Mouse (Mus musculus) bone marrow, adult 2 months (tissue): ENCODE results near the gene Rps6ka1. TPM values are rescaled to one million over a fixed set of nuclear protein-coding genes. Genes with fewer than 3 reads are reported as not detected.
"Not testable (repeated sequence)": the region's sequence is repeated elsewhere in the genome, so short reads cannot be mapped to it uniquely, and the experiment has no call there.

Experiments
- H3K27ac ChIP-seq: fragments of 200-500 bp; 2 replicates; pipeline ENCODE4 v1.5.1; 2012; ENCODE audit warnings: low read depth, mild to moderate bottlenecking, control low read depth, inconsistent platforms, low read length; ENCODE audit not compliant: control insufficient read depth, poor library complexity, insufficient read depth
- H3K4me1 ChIP-seq: fragments of 200-500 bp; 2 replicates; pipeline ENCODE4 v1.6.1; 2011; ENCODE audit warnings: low read length; ENCODE audit not compliant: control insufficient read depth, insufficient read depth
- H3K4me3 ChIP-seq: fragments of 200-500 bp; replicated peaks from 2 replicates; pipeline ENCODE3; 2011; ENCODE audit warnings: mild to moderate bottlenecking, low read depth, low read length, control low read depth; ENCODE audit not compliant: control insufficient read depth
- CTCF ChIP-seq: fragments of 200-500 bp; IDR thresholded peaks from 2 replicates; pipeline ENCODE4 v1.5.1; 2011; ENCODE audit warnings: low read length, control low read depth; ENCODE audit not compliant: control insufficient read depth, insufficient read depth
- POLR2A ChIP-seq: fragments of 200-500 bp; IDR thresholded peaks from 2 replicates; pipeline ENCODE4 v1.6.1; 2011; ENCODE audit warnings: low read depth, mild to moderate bottlenecking, control low read depth, low read length, borderline replicate concordance; ENCODE audit not compliant: control insufficient read depth
- WGBS: fragments of 180-500 bp; shearing (Covaris S2); methylation state at CpG from one replicate; pipeline ENCODE4 v1.1.7; 2018; 5-methylcytosine and 5-hydroxymethylcytosine counted together
- polyA plus RNA-seq: library from polyadenylated mRNA; stranded (reverse); fragments of >200 nt; gene quantifications from 2 replicates; pipeline ENCODE4 v1.2.4, GENCODE M21; 2011; ENCODE audit warnings: low replicate concordance; ENCODE audit not compliant: missing spikeins, insufficient read depth, insufficient read length

The Rps6ka1 gene
- polyA plus RNA-seq, 1 experiment: 79.3 TPM

GRCm38 (mm10) chr4:133842992-133843737 is 44.4 kb downstream of the Rps6ka1 start:
- H3K27ac ChIP-seq: peak overlapping the region; percentile 82
- peak overlapping the region; percentile 28 for H3K4me3 ChIP-seq
- no peak for TF ChIP-seq POLR2A
- no peak for TF ChIP-seq CTCF
- H3K4me1 ChIP-seq: peaks cover 7% of the 10 kb centered on the region
- WGBS: 26% methylated on average over 10 of the region's 10 CpGs

- not testable (repeated sequence) for H3K4me1 ChIP-seq, H3K4me3 ChIP-seq
- peak overlapping the region; percentile 42 for H3K27ac ChIP-seq
- 39% methylated on average over 7 of the region's 7 CpGs for WGBS
Observed at GRCm38 (mm10) chr4:133841756-133842483, 45.7 kb downstream of the Rps6ka1 start.

- TF ChIP-seq POLR2A (no peak), CTCF (no peak)
- peak overlapping the region; percentile 72 for H3K27ac ChIP-seq
- H3K4me3 ChIP-seq: no peak overlapping the region
- 7% methylated on average over 9 of the region's 9 CpGs for WGBS
- peaks cover 7% of the 10 kb centered on the region for H3K4me1 ChIP-seq
Observed at GRCm38 (mm10) chr4:133841035-133841434, 46.6 kb downstream of the Rps6ka1 start.

GRCm38 (mm10) chr4:133840501-133840900 is 47.1 kb downstream of the Rps6ka1 start:
- Histone ChIP-seq H3K4me3 (no peak overlapping the region), H3K27ac (peak overlapping the region; percentile 72), H3K4me1 (peaks cover 7% of the 10 kb centered on the region)
- WGBS: 43% methylated on average over 7 of the region's 7 CpGs
- TF ChIP-seq CTCF (peak; percentile 46; the same call in 1 of the 2 replicates), POLR2A (no peak)

- Histone ChIP-seq H3K4me3 (no peak overlapping the region), H3K27ac (no peak overlapping the region), H3K4me1 (peaks cover 5% of the 10 kb centered on the region)
- 65% methylated on average over 4 of the region's 4 CpGs for WGBS
- TF ChIP-seq CTCF (peak; percentile 68), POLR2A (no peak)
Observed at GRCm38 (mm10) chr4:133839385-133839826, 48.2 kb downstream of the Rps6ka1 start.

GRCm38 (mm10) chr4:133836575-133836974 is 51.0 kb downstream of the Rps6ka1 start:
- WGBS: 41% methylated on average over 10 of the region's 10 CpGs
- H3K27ac ChIP-seq: no peak overlapping the region
- TF ChIP-seq POLR2A (no peak), CTCF (peak; percentile 95)
- no peaks in the 10 kb centered on the region; the same call in 1 of the 2 replicates for H3K4me1 ChIP-seq
- H3K4me3 ChIP-seq: no peak overlapping the region

- Histone ChIP-seq H3K4me3 (no peak overlapping the region), H3K27ac (peak overlapping the region; percentile 34; the same call in 1 of the 2 replicates), H3K4me1 (no peaks in the 10 kb centered on the region; the same call in 1 of the 2 replicates)
- WGBS: 61% methylated on average over 5 of the region's 5 CpGs
- TF ChIP-seq CTCF (no peak), POLR2A (no peak)
Observed at GRCm38 (mm10) chr4:133835211-133835610, 52.4 kb downstream of the Rps6ka1 start.

GRCm38 (mm10) chr4:133832945-133833874 is 54.4 kb downstream of the Rps6ka1 start:
- Histone ChIP-seq H3K27ac (no peak overlapping the region), H3K4me1 (peaks cover 1% of the 10 kb centered on the region; the same call in 1 of the 2 replicates), H3K4me3 (no peak overlapping the region)
- TF ChIP-seq CTCF (no peak), POLR2A (no peak)
- WGBS: 79% methylated on average over 15 of the region's 15 CpGs
